Mouse (Mus musculus): ENCODE measurements around the gene Ripply3.

GRCm38 (mm10) chr16:94299210-94299609, 29.0 kb upstream of the Ripply3 start:
- TF ChIP-seq CTCF (IDR thresholded peaks at IDR 0.05; ENCODE audit: insufficient read depth, low read length) (no peak), POLR2A (IDR thresholded peaks at IDR 0.05; ENCODE audit: borderline replicate concordance, extremely low read depth, low read depth, low read length) (no peak)

Measured in lung, adult 2 months (tissue).